Mouse (Mus musculus) frontal cortex, postnatal 10 days (tissue): ENCODE data around the gene Cd5.

Experiments used
- DNase-seq, 2 experiments: peaks; one replicate each; pipeline ENCODE4 v3.0.0; 2022; ENCODE audit warnings: low spot score in 2 of 2, mixed read lengths in 1 of 2

Cd5 gene

GRCm38 (mm10) chr19:10758708-10759107, 19.9 kb upstream of the Cd5 start:
- no peak for DNase-seq

- no peak for DNase-seq
Observed at GRCm38 (mm10) chr19:10757526-10757925, 18.7 kb upstream of the Cd5 start.

GRCm38 (mm10) chr19:10757125-10757524, 18.3 kb upstream of the Cd5 start:
- no peak for DNase-seq

- DNase-seq = no peak
Observed at GRCm38 (mm10) chr19:10752646-10753045, 13.8 kb upstream of the Cd5 start.

- no peak for DNase-seq
Observed at GRCm38 (mm10) chr19:10752106-10752505, 13.3 kb upstream of the Cd5 start.

- DNase-seq = no peak
Observed at GRCm38 (mm10) chr19:10751607-10752006, 12.8 kb upstream of the Cd5 start.

- DNase-seq = no peak
Observed at GRCm38 (mm10) chr19:10750161-10750560, 11.4 kb upstream of the Cd5 start.

GRCm38 (mm10) chr19:10749295-10749694, 10.5 kb upstream of the Cd5 start:
- no peak for DNase-seq

- no peak for DNase-seq
Observed at GRCm38 (mm10) chr19:10748401-10749102, 9.8 kb upstream of the Cd5 start.

GRCm38 (mm10) chr19:10747718-10748117, 8.9 kb upstream of the Cd5 start:
- no peak for DNase-seq

GRCm38 (mm10) chr19:10747182-10747581, 8.4 kb upstream of the Cd5 start:
- no peak for DNase-seq

GRCm38 (mm10) chr19:10742565-10742964, 3.8 kb upstream of the Cd5 start:
- DNase-seq = no peak

- no peak for DNase-seq
Observed at GRCm38 (mm10) chr19:10742145-10742544, 3.3 kb upstream of the Cd5 start.

- DNase-seq = no peak
Observed at GRCm38 (mm10) chr19:10740641-10741440, 2.0 kb upstream of the Cd5 start.

GRCm38 (mm10) chr19:10739916-10740315, 1.1 kb upstream of the Cd5 start:
- no peak for DNase-seq

- DNase-seq = no peak
Observed at GRCm38 (mm10) chr19:10738038-10738437, 764 bp downstream of the Cd5 start.

- no peak for DNase-seq
Observed at GRCm38 (mm10) chr19:10735861-10736260, 2.9 kb downstream of the Cd5 start.

GRCm38 (mm10) chr19:10735061-10735460, 3.7 kb downstream of the Cd5 start:
- DNase-seq = no peak

- no peak for DNase-seq
Observed at GRCm38 (mm10) chr19:10734554-10734953, 4.2 kb downstream of the Cd5 start.

GRCm38 (mm10) chr19:10733501-10734127, 5.2 kb downstream of the Cd5 start:
- DNase-seq = no peak

- DNase-seq = no peak
Observed at GRCm38 (mm10) chr19:10732741-10733140, 6.1 kb downstream of the Cd5 start.

- DNase-seq = no peak
Observed at GRCm38 (mm10) chr19:10731975-10732374, 6.8 kb downstream of the Cd5 start.

GRCm38 (mm10) chr19:10730469-10730868, 8.3 kb downstream of the Cd5 start:
- no peak for DNase-seq
